Mouse (Mus musculus) kidney, adult 2 months (tissue): Measurements from ENCODE around the gene Trpm3. TPM values are rescaled to one million over a fixed set of nuclear protein-coding genes. Genes with fewer than 3 reads are reported as not detected.

Experiments used
- DNase-seq: peaks from one replicate; pipeline ENCODE4 v3.0.0; 2021
- H3K27ac ChIP-seq: fragments of 200-500 bp; 2 replicates; pipeline ENCODE4 v1.5.1; 2012; ENCODE audit warnings: low read depth, low read length, control low read depth, inconsistent platforms; ENCODE audit not compliant: insufficient read depth
- H3K27me3 ChIP-seq: fragments of 200-500 bp; replicated peaks from 2 replicates; pipeline ENCODE4 v1.6.1; 2012; ENCODE audit warnings: mild to moderate bottlenecking, moderate library complexity, low read length, inconsistent platforms; ENCODE audit not compliant: control insufficient read depth, insufficient read depth
- H3K36me3 ChIP-seq: fragments of 200-500 bp; 2 replicates; pipeline ENCODE4 v1.6.1; 2012; ENCODE audit warnings: mild to moderate bottlenecking, moderate library complexity, low read length, inconsistent platforms; ENCODE audit not compliant: control insufficient read depth, insufficient read depth
- H3K4me1 ChIP-seq: fragments of 200-500 bp; 2 replicates; pipeline ENCODE4 v1.6.1; 2011; ENCODE audit warnings: low read length; ENCODE audit not compliant: control insufficient read depth, insufficient read depth
- H3K4me3 ChIP-seq: fragments of 200-500 bp; 2 replicates; pipeline ENCODE4 v1.5.1; 2011; ENCODE audit warnings: mild to moderate bottlenecking, low read depth, low read length, control low read depth; ENCODE audit not compliant: insufficient read depth
- CTCF ChIP-seq: fragments of 200-500 bp; conservative IDR thresholded peaks from 2 replicates; pipeline ENCODE4 v1.5.1; 2011; ENCODE audit warnings: low read depth, mild to moderate bottlenecking, control low read depth, low read length, moderate library complexity, mixed read lengths; ENCODE audit not compliant: insufficient read depth, insufficient read length
- POLR2A ChIP-seq: fragments of 200-500 bp; IDR thresholded peaks from one replicate; pipeline ENCODE4 v1.6.1; 2011; ENCODE audit warnings: low read depth, low read length, control low read depth
- WGBS: fragments of 180-500 bp; shearing (Covaris S2); methylation state at CpG from one replicate; pipeline ENCODE4 v1.1.7; 2018; 5-methylcytosine and 5-hydroxymethylcytosine counted together
- polyA plus RNA-seq: library from polyadenylated mRNA; depleted of rRNA; stranded (reverse); fragments of >200 nt; gene quantifications from 2 replicates; pipeline ENCODE4 v1.2.3, GENCODE M21; 2012

Gene Trpm3
- polyA plus RNA-seq, 1 experiment = 0.80 TPM

DNA sequence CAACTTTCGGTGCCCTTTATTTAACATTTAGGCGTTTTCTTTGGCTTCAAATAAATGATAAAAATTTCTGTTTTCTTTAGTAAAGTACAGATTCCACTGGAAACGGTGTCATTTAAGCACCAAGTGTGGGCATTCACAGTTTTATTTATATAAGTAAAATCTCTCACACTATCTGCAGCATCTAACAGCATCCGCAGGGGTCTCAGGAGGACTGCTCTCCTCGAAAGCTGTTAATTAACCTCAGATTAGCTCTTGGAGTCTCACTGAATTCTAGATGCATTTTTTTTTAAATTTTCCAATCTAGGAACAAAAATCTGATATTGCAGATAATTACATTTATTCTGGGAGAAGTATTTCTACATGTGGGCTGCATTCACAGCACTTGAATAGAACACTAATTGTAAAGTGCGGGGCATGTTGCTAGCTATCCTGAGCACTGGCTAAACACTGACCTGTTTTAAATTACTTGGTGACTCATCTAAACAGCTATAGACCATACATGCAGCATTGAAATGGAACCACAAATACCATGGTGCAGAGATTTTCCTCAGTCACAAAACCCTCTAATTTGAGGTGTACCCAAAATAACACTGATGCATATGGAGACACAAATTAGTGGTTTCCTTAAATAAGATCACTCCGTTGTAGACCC, 641.5 kb downstream of the Trpm3 start:
- 88% methylated on average over 7 of the region's 7 CpGs for WGBS
- H3K27ac ChIP-seq = no peak overlapping the region
- no peaks in the 10 kb centered on the region for H3K36me3 ChIP-seq
- TF ChIP-seq POLR2A = no peak
- TF ChIP-seq CTCF = no peak
- no peak overlapping the region for H3K4me3 ChIP-seq
- H3K4me1 ChIP-seq = no peaks in the 10 kb centered on the region
- no peaks in the 10 kb centered on the region for H3K27me3 ChIP-seq
- no peak for DNase-seq

DNA sequence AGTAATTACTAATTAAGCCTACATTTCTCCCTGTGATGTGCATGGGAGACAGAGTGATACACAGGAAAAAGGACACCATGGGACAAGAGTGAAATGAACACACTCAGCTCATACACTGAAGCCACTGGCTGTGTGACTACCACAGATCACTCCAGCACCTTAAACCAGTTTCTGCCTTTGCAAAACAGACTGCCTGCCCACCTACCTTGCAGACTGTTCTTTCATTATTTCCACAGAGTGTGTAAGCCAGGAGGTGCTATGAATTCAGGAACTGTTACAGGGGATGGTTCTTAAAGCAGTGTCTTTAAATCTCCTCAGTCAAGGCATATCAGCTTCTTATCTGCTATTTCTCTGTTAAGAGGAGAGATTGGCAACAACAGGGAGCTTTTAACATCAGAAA, 642.7 kb downstream of the Trpm3 start:
- Histone ChIP-seq H3K4me1 (no peaks in the 10 kb centered on the region), H3K4me3 (no peak overlapping the region), H3K36me3 (no peaks in the 10 kb centered on the region), H3K27me3 (no peaks in the 10 kb centered on the region), H3K27ac (no peak overlapping the region)
- TF ChIP-seq CTCF (no peak), POLR2A (no peak)
- DNase-seq = no peak

DNA sequence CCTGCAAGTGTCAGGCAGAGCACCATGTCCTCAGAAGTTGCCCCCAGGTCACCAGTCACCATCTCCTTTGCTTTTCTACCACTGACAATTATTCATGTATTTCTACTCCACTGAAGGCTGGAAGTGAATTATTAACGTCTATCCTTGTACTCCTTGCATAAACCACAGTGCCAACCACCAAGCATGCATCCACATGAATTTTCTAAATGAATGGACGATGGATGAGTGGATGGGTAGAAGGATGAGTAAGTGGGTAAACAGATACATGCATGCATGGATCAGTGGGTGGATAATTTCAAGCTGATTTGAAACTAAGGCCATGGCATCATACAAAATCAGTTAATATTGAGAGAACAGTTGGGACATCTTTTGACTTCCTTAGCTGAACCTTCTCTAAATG, 644.9 kb downstream of the Trpm3 start:
- no peaks in the 10 kb centered on the region for H3K4me1 ChIP-seq
- whole genome bisulfite sequencing = 47% methylated on average over 2 of the region's 2 CpGs
- no peak overlapping the region for H3K27ac ChIP-seq
- H3K36me3 ChIP-seq = no peaks in the 10 kb centered on the region
- TF ChIP-seq CTCF (no peak), POLR2A (no peak)
- peak; percentile 4 for DNase-seq
- no peak overlapping the region for H3K4me3 ChIP-seq
- H3K27me3 ChIP-seq = no peaks in the 10 kb centered on the region

DNA sequence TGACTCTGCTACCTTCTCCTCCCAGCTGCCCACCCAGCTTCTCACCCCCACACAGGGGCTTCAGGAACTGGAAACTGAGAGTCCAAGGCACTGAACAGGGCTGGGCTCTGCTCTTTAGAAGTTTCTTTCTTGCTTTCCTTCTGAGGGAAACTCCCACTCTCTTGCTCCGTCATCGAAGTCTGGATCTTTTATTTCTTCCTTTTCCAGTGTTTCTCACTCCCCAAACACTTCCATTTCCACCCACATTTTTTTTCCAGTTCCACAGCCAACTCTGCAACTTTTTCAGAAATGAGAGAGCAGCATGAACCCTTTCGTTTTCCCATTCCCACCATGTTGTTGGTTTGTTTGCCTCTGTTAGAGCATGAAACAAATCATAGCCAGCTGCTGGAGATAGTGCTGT, 650.9 kb downstream of the Trpm3 start:
- WGBS = 77% methylated on average over 3 of the region's 3 CpGs
- H3K4me1 ChIP-seq = no peaks in the 10 kb centered on the region
- TF ChIP-seq CTCF = no peak
- no peak for TF ChIP-seq POLR2A

DNA sequence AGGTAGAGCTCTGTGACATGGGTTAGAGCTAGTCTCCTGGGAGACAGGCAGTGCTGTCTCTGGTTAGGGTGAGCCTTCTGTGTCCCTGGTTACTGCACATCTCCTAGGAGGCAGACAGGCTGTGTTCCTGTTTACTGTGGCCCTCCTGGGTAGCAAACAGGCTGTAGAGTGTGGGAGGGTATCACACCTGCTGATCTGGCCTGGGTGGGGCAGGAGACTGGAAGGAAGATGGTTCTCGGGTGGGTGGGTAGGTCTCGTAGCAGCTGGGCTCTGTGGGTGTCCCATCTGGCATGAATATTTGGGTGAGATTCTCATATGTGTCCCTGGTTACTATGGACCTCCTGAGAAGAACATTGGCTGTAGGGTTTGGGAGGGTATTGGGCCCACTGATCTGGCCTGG, 658.1 kb downstream of the Trpm3 start:
- 94% methylated on average over 2 of the region's 2 CpGs for WGBS
- H3K27me3 ChIP-seq = no peaks in the 10 kb centered on the region
- no peaks in the 10 kb centered on the region for H3K4me1 ChIP-seq
- DNase-seq = no peak
- no peak overlapping the region for H3K4me3 ChIP-seq
- TF ChIP-seq POLR2A (no peak), CTCF (no peak)
- H3K36me3 ChIP-seq = no peaks in the 10 kb centered on the region
- no peak overlapping the region for H3K27ac ChIP-seq

More for the DNA sequence above, 650.9 kb downstream of the Trpm3 start:
- Histone ChIP-seq H3K27me3 (no peaks in the 10 kb centered on the region), H3K36me3 (no peaks in the 10 kb centered on the region), H3K27ac (no peak overlapping the region), H3K4me3 (no peak overlapping the region)
- no peak for DNase-seq

DNA sequence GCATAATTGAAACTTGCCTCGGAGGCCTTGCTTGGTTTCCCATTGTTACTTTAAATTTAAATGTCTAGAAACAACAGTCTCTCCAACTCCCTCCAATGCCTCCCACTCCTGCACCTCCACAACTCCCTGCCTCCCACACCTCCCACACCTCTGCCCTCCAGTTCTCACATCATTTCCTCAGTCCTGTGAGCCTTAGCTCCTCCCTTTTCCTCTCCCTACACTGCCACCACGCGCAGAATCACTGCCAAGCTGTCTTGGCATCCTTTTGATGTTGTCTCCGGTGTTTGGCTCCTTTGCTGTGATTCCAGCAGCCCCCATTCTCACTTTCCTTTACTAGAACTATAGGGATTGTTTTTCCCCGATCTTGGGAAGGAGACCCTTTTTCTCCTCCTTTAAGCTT, 661.6 kb downstream of the Trpm3 start:
- no peak for DNase-seq
- TF ChIP-seq CTCF (no peak), POLR2A (no peak)
- Histone ChIP-seq H3K4me3 (no peak overlapping the region), H3K27ac (no peak overlapping the region), H3K36me3 (no peaks in the 10 kb centered on the region), H3K27me3 (no peaks in the 10 kb centered on the region), H3K4me1 (no peaks in the 10 kb centered on the region)
- WGBS = 21% methylated on average over 5 of the region's 5 CpGs

DNA sequence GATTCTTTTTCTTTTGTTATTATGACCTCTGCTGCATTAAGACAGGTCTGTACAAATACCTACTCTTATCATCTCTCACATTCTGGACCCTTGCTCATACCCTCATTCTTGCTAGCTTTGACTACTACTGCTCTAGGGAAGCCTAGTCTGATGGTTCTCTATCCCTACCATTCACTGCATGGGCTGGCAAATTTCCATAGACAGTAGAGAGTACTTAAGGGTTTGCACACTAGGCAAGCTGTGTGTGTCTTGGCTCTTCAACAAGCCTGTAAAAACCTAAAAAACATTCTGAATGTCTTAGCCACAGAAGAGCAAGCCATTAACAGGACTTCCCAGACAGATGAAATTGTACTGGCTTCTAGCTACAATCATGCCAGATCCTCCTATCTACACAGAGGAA, 664.5 kb downstream of the Trpm3 start:
- no peak for DNase-seq
- H3K4me3 ChIP-seq = no peak overlapping the region
- H3K4me1 ChIP-seq = no peaks in the 10 kb centered on the region
- TF ChIP-seq POLR2A (no peak), CTCF (no peak)
- H3K27ac ChIP-seq = no peak overlapping the region
- H3K27me3 ChIP-seq = no peaks in the 10 kb centered on the region
- no peaks in the 10 kb centered on the region for H3K36me3 ChIP-seq
